Mouse (Mus musculus) forebrain, embryonic 16.5 days (tissue): ENCODE results near the gene Maf. TPM values are rescaled to one million over a fixed set of nuclear protein-coding genes. Genes with fewer than 3 reads are reported as not detected.

Experiments used
- ATAC-seq: fragments of 200-750 bp; cut with Nextera tagmentation; 2 replicates; pipeline ENCODE4 v1.8.0; 2017; ENCODE audit warnings: mild to moderate bottlenecking, moderate library complexity
- H3K27ac ChIP-seq: fragments of 300-500 bp; sonication (generic); 2 replicates; pipeline ENCODE4 v1.5.1; 2014; ENCODE audit warnings: low read length, control low read depth
- H3K27me3 ChIP-seq: fragments of 300-500 bp; sonication (generic); replicated peaks from 2 replicates; pipeline ENCODE4 v1.6.1; 2014; ENCODE audit warnings: low read length; ENCODE audit not compliant: control insufficient read depth, insufficient read depth
- H3K36me3 ChIP-seq: fragments of 300-500 bp; sonication (generic); 2 replicates; pipeline ENCODE4 v1.6.1; 2014; ENCODE audit not compliant: control insufficient read depth, insufficient read depth
- H3K4me1 ChIP-seq: fragments of 300-500 bp; sonication (generic); replicated peaks from 2 replicates; pipeline ENCODE4 v1.6.1; 2014; ENCODE audit warnings: low read length; ENCODE audit not compliant: control insufficient read depth, insufficient read depth
- H3K4me2 ChIP-seq: fragments of 300-500 bp; sonication (generic); 2 replicates; pipeline ENCODE4 v1.6.1; 2014; ENCODE audit warnings: mild to moderate bottlenecking, low read length, control low read depth
- H3K4me3 ChIP-seq: fragments of 300-500 bp; sonication (generic); replicated peaks from 2 replicates; pipeline ENCODE4 v1.5.1; 2014; ENCODE audit warnings: mild to moderate bottlenecking, low read length, control low read depth
- H3K9ac ChIP-seq: fragments of 300-500 bp; sonication (generic); replicated peaks from 2 replicates; pipeline ENCODE4 v1.6.1; 2014; ENCODE audit warnings: low read depth, low read length, control low read depth
- H3K9me3 ChIP-seq: fragments of 300-500 bp; sonication (generic); 2 replicates; pipeline ENCODE4 v1.6.1; 2016; ENCODE audit warnings: low read length; ENCODE audit not compliant: control insufficient read depth
- WGBS: fragments of 180-500 bp; shearing (Covaris S2); extraction: QIAGEN DNeasy Blood & Tissue Kit; methylation state at CpG from one replicate; pipeline ENCODE4 v1.1.7; 2014; 5-methylcytosine and 5-hydroxymethylcytosine counted together
- polyA plus RNA-seq: library from polyadenylated mRNA; unstranded; fragments of >200 nt; fragmentation: Nextera tagmentation; extraction: Ambion mirVana; gene quantifications from 2 replicates; pipeline ENCODE4 v1.2.1, GENCODE M21; 2015

Gene Maf
- polyA plus RNA-seq: 4.3 and 6.4 TPM in 2 replicates

GRCm38 (mm10) chr8:115707731-115708590 is at the start of gene Maf:
Gene Maf, minus strand, starts transcription at chr8:115707794.
- H3K9me3 ChIP-seq: no peaks in the 10 kb centered on the region
- H3K4me2 ChIP-seq: peak within 1 kb of the TSS; percentile 83
- H3K27ac ChIP-seq: peak within 1 kb of the TSS; percentile 81
- peaks cover 34% of the 10 kb centered on the region for H3K4me1 ChIP-seq
- H3K9ac ChIP-seq: peak within 1 kb of the TSS; percentile 61
- ATAC-seq: peak; percentile 74
- WGBS: under 1% methylated on average over 43 of the region's 43 CpGs
- H3K4me3 ChIP-seq: peak within 1 kb of the TSS; percentile 57
- no peaks in the 10 kb centered on the region for H3K36me3 ChIP-seq
- H3K27me3 ChIP-seq: peaks cover 26% of the 10 kb centered on the region

- 73% methylated on average over 3 of the region's 3 CpGs for WGBS
- Histone ChIP-seq H3K4me3 (no peak overlapping the region), H3K4me2 (no peak overlapping the region), H3K9me3 (no peaks in the 10 kb centered on the region), H3K9ac (no peak overlapping the region), H3K27me3 (no peaks in the 10 kb centered on the region), H3K4me1 (peaks cover 6% of the 10 kb centered on the region), H3K36me3 (no peaks in the 10 kb centered on the region), H3K27ac (no peak overlapping the region)
- ATAC-seq: no peak
Observed at GRCm38 (mm10) chr8:115756965-115757364, 49.4 kb upstream of the Maf start.

GRCm38 (mm10) chr8:115756027-115756426 is 48.4 kb upstream of the Maf start:
- no peak for ATAC-seq
- Histone ChIP-seq H3K27ac (no peak overlapping the region), H3K4me3 (no peak overlapping the region), H3K36me3 (no peaks in the 10 kb centered on the region), H3K9ac (no peak overlapping the region), H3K9me3 (no peaks in the 10 kb centered on the region), H3K4me2 (no peak overlapping the region), H3K27me3 (no peaks in the 10 kb centered on the region), H3K4me1 (peaks cover 6% of the 10 kb centered on the region)
- 72% methylated on average over 2 of the region's 2 CpGs for WGBS

- H3K9ac ChIP-seq: no peak overlapping the region
- H3K27ac ChIP-seq: no peak overlapping the region
- no peaks in the 10 kb centered on the region for H3K27me3 ChIP-seq
- 94% methylated on average over 2 of the region's 2 CpGs for WGBS
- peaks cover 6% of the 10 kb centered on the region for H3K4me1 ChIP-seq
- H3K36me3 ChIP-seq: no peaks in the 10 kb centered on the region
- ATAC-seq: no peak
- H3K9me3 ChIP-seq: no peaks in the 10 kb centered on the region
- no peak overlapping the region for H3K4me2 ChIP-seq
- H3K4me3 ChIP-seq: no peak overlapping the region
Observed at GRCm38 (mm10) chr8:115754694-115755093, 47.1 kb upstream of the Maf start.

GRCm38 (mm10) chr8:115753801-115754200 is 46.2 kb upstream of the Maf start:
- no peaks in the 10 kb centered on the region for H3K9me3 ChIP-seq
- peaks cover 6% of the 10 kb centered on the region for H3K4me1 ChIP-seq
- 18% methylated on average over 8 of the region's 8 CpGs for WGBS
- H3K27ac ChIP-seq: peak overlapping the region; percentile 10; the same call in 1 of the 2 replicates
- no peaks in the 10 kb centered on the region for H3K36me3 ChIP-seq
- H3K4me3 ChIP-seq: no peak overlapping the region
- ATAC-seq: peak; percentile 45
- no peak overlapping the region for H3K9ac ChIP-seq
- no peak overlapping the region for H3K4me2 ChIP-seq
- no peaks in the 10 kb centered on the region for H3K27me3 ChIP-seq

GRCm38 (mm10) chr8:115747426-115747825 is 39.8 kb upstream of the Maf start:
- Histone ChIP-seq H3K4me3 (no peak overlapping the region), H3K27me3 (no peaks in the 10 kb centered on the region), H3K9me3 (no peaks in the 10 kb centered on the region), H3K4me2 (no peak overlapping the region), H3K4me1 (no peaks in the 10 kb centered on the region), H3K27ac (no peak overlapping the region), H3K36me3 (no peaks in the 10 kb centered on the region), H3K9ac (no peak overlapping the region)
- ATAC-seq: peak; percentile 57
- WGBS: 55% methylated on average over 10 of the region's 10 CpGs

- 47% methylated on average over 2 of the region's 2 CpGs for WGBS
Observed at GRCm38 (mm10) chr8:115745648-115746047, 38.1 kb upstream of the Maf start.

GRCm38 (mm10) chr8:115743441-115743840 is 35.8 kb upstream of the Maf start:
- Histone ChIP-seq H3K36me3 (no peaks in the 10 kb centered on the region), H3K4me2 (no peak overlapping the region), H3K9ac (no peak overlapping the region), H3K4me1 (no peaks in the 10 kb centered on the region), H3K9me3 (no peaks in the 10 kb centered on the region), H3K27me3 (no peaks in the 10 kb centered on the region), H3K4me3 (no peak overlapping the region), H3K27ac (no peak overlapping the region)
- ATAC-seq: no peak
- 83% methylated on average over 2 of the region's 2 CpGs for WGBS

More at GRCm38 (mm10) chr8:115745648-115746047, 38.1 kb upstream of the Maf start:
- Histone ChIP-seq H3K9ac (no peak overlapping the region), H3K4me2 (no peak overlapping the region), H3K9me3 (no peaks in the 10 kb centered on the region), H3K4me1 (no peaks in the 10 kb centered on the region), H3K27ac (no peak overlapping the region), H3K36me3 (no peaks in the 10 kb centered on the region), H3K4me3 (no peak overlapping the region), H3K27me3 (no peaks in the 10 kb centered on the region)
- ATAC-seq: no peak

GRCm38 (mm10) chr8:115742646-115743045 is 35.1 kb upstream of the Maf start:
- Histone ChIP-seq H3K9me3 (no peaks in the 10 kb centered on the region), H3K4me1 (no peaks in the 10 kb centered on the region), H3K4me3 (no peak overlapping the region), H3K36me3 (no peaks in the 10 kb centered on the region), H3K9ac (no peak overlapping the region), H3K27me3 (no peaks in the 10 kb centered on the region), H3K4me2 (no peak overlapping the region), H3K27ac (no peak overlapping the region)
- ATAC-seq: no peak
- 93% methylated on average over 6 of the region's 6 CpGs for WGBS
